Mouse (Mus musculus) embryonic stem cell, embryonic (primary cell): ENCODE data around the gene Ggt5.

Source experiments
- CTCF ChIA-PET, 4 experiments: fragments of 300-600 bp in 2 of 4; fragments of 350-600 bp in 2 of 4; sonication (Branson Sonifier 250); formaldehyde crosslinking; loops; one replicate each; lab custom pipeline; 2022; ENCODE audit warnings: inconsistent platforms in 2 of 4; lab: Charles Lee
- POLR2A ChIA-PET, 4 experiments: fragments of 300-600 bp in 2 of 4; fragments of 350-600 bp in 2 of 4; sonication (Branson Sonifier 250); formaldehyde crosslinking; loops; one replicate each; lab custom pipeline; 2022; ENCODE audit warnings: antibody characterized with exemption in 4 of 4, inconsistent platforms in 1 of 4; lab: Charles Lee

Gene Ggt5

DNA sequence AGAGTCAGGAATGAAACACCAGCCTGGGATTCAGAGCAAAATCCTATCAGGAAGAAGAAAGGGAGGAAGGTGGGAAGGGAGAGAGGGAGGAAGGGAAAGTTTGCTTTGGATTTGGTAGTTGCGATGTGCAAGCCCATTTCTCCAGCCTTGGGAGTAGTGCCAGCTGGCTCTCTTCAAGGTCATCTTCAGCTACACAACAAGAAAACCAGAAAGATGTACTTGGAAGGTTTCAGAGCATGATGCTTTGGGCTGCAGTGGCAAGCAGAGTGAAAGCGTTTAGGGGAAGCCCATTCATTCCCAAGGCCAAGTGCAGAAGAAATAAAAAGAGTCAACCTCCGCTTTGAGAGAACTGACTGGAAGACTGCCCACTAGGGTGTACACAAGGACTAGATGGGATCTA lies 38.4 kb downstream of the Ggt5 start:
- ChIA-PET POLR2A (interaction anchor here in 1 of 4 experiments (1.0 kb wide), 1 partner anchor 8 kb away, joined by 3 read pairs; no protein-coding TSS in a partner anchor), CTCF (interaction anchor here in 2 of 4 experiments (0.7 to 1.1 kb wide), 3 partner anchors 8 to 22 kb away, joined by 3 to 5 read pairs (median 3); no protein-coding TSS in a partner anchor)

DNA sequence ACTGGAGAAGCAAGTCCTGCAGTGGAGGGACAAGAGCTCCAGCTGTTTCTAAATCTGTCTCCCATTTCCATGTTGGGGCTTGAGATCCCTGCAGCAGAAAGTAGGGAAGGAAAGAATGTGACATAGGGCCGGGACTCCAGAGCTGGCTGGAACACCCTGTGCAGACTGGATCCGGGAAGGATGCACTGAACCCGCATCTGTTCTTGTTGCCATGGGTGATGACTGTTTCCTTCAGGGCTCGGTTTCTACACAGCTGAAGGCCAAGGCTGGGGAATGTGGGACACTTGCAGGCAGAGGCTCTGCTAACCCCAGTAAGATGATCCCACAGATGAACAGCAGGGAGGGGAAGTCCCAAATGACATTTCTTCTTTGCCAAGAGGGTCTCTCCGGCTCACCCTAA lies 43.5 kb downstream of the Ggt5 start:
- ChIA-PET CTCF (interaction anchor here (0.5 to 2.3 kb wide), 9 partner anchors 9 to 197 kb away, joined by 3 to 8 read pairs (median 4); partner anchors contain the start of gene Ddt (in 1 of the 4)), POLR2A (interaction anchor here in 3 of 4 experiments (0.6 to 2.7 kb wide), 8 partner anchors 10 to 1977 kb away, joined by 3 to 18 read pairs (median 5); no protein-coding TSS in a partner anchor)

DNA sequence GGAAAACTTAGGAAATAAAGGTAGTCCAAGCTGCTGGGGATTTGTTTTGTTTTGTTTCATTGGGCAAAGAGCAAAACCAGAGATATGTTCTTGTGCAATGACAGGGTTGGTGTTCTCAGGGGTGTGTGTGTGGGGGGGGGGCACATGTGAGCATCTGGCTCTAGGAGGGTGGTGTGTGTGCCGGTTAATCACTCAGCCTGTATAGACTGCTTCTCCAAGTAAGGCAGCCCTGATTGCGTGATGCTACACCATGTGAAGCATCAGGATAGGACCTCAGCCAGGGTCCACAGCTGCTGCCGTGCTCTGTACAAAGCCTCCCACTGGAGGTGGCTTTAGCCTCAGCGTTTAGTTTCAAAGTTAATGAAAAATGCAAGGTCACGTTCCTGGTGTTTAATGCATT lies 43.9 kb downstream of the Ggt5 start:
- CTCF ChIA-PET: interaction anchor here in 3 of 4 experiments (0.5 to 2.3 kb wide), 7 partner anchors 10 to 197 kb away, joined by 3 to 8 read pairs (median 4); partner anchors contain the start of gene Ddt (in 1 of the 3)
- POLR2A ChIA-PET: interaction anchor here in 3 of 4 experiments (0.5 to 2.7 kb wide), 13 partner anchors 10 to 1977 kb away, joined by 3 to 18 read pairs (median 4); no protein-coding TSS in a partner anchor

DNA sequence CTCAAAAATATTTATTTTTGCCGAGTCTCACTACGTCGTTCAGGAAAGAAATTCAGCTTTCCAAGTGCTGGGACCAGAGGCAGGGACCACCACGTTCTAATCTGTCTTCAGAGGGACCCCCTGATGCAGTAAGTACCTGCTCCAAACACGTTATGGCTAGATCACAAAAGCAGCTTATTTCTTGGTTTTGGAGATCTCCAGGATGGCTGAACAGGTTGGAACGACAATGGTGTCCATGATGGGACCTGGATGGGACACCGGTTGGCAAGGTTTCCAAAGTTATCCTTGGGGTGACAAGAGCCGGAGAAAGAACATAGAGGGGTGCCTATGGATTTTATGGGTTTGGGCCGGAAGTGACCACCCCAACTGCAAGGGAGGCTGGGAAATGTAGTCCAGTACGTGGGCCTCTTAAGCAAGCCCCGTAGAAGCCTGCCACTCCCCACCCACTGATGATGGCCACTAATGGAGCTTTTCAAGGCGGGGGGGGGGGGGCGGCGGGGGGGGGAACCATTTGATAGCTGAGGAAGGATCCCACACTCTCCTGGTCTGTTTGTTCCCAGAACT lies 44.5 kb downstream of the Ggt5 start:
- CTCF ChIA-PET: interaction anchor here in 1 of 4 experiments (2.3 kb wide), 1 partner anchor 13 kb away, joined by 8 read pairs; no protein-coding TSS in a partner anchor
- POLR2A ChIA-PET: interaction anchor here in 3 of 4 experiments (0.5 to 3.5 kb wide), 14 partner anchors 9 to 1976 kb away, joined by 3 to 20 read pairs (median 4); no protein-coding TSS in a partner anchor

DNA sequence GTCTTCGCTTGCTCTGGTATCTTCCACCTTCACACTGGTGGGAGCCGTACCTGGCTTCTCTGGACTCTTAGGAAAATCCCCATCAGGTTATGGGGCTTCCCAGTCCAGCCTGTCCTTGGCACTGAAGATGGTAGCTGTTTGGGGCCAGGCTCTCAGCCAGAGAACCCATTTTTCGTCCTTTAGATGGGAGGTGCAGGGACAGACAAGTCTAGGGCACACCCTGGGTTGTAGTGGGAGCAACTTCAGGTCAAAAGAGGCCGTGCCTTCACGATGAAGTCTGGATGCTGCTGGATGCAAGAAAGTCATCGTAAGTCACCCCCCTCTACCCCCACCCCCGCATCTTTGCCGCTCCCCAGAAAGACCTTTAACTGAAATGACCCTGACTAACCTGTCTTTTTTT lies 45.5 kb downstream of the Ggt5 start:
- POLR2A ChIA-PET: interaction anchor here in 3 of 4 experiments (0.6 to 7.0 kb wide), 33 partner anchors 9 to 930 kb away, joined by 3 to 156 read pairs (median 6); partner anchors contain the start of genes Cabin1 (in 1 of the 3), Chchd10 (in 1 of the 3), Ddt (in 1 of the 3) and Lrrc75b (in 1 of the 3)
- CTCF ChIA-PET: interaction anchor here (0.6 to 3.3 kb wide), 28 partner anchors 9 to 1278 kb away, joined by 3 to 27 read pairs (median 6); partner anchors contain the start of genes Susd2 (in 2 of the 4), Cabin1 (in 1 of the 4) and Ggt5 (in 1 of the 4)

DNA sequence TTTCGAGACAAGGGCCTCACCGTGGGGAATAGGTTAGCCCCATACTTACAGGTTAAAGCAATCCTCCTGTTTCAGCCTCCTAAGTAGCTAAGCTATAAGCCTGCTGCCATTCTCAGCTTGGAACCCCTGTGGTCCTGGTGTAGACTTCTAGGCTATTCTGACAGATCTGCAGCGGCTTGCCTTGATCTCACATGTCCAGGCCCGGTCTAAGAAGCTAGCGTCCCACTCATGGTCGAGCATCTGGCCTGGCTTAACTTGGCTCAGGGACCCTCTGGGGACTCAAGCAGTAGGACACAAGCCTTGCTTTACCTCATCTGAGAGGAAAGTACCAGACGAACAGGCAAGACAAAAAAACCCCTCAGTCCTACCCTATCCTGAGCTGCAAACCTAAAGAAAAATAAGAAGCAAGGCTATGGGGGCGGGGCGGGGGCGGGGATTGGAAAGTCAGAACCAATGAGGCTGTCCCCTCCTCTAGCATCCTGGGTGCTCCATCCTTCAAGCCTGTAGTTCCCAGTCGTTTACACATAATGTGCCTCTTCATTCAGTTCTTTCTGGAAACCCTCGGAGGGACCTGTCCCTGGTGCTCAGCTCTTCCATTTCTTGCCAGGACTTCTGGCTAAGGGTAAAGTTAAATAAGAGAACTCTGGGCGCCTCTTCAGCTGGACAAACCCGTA lies 46.0 kb downstream of the Ggt5 start:
- POLR2A ChIA-PET: interaction anchor here (0.6 to 7.0 kb wide), 63 partner anchors 8 to 929 kb away, joined by 3 to 156 read pairs (median 5); partner anchors contain the start of genes Cabin1 (in 2 of the 4), Ddt (in 2 of the 4), Gstt2 (in 2 of the 4) and Susd2 (in 2 of the 4)
- CTCF ChIA-PET: interaction anchor here (0.6 to 3.3 kb wide), 67 partner anchors 9 to 1278 kb away, joined by 3 to 27 read pairs (median 5); partner anchors contain the start of genes Susd2 (in 3 of the 4), Cabin1 (in 2 of the 4), Ggt5 (in 2 of the 4) and Gstt2 (in 2 of the 4)

DNA sequence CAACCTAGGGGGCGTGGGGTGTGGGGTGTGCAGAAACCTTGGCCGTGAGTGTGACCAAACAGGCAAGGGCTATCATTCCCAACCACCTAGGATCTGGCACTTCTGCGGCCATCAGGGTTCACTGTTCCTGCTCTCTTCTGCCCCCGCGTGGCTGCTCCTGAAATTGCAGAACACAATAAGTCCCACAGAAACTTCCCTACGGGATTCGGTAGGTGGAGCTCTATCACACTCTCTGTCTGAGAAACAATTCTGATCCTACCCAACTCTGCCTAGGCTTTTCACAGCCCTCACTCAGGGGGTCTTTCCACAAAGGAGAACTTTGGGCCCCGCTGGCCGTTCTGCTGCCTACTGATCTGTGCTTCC lies 46.5 kb downstream of the Ggt5 start:
- ChIA-PET CTCF (interaction anchor here (0.5 to 3.3 kb wide), 86 partner anchors 8 to 602 kb away, joined by 3 to 27 read pairs (median 4); partner anchors contain the start of genes Susd2 (in 3 of the 4), Cabin1 (in 2 of the 4), Ggt5 (in 2 of the 4) and Gstt2 (in 2 of the 4)), POLR2A (interaction anchor here (0.6 to 7.0 kb wide), 71 partner anchors 8 to 988 kb away, joined by 3 to 156 read pairs (median 4); partner anchors contain the start of genes Cabin1 (in 2 of the 4), Ddt (in 2 of the 4), Gstt2 (in 2 of the 4) and Susd2 (in 2 of the 4))

DNA sequence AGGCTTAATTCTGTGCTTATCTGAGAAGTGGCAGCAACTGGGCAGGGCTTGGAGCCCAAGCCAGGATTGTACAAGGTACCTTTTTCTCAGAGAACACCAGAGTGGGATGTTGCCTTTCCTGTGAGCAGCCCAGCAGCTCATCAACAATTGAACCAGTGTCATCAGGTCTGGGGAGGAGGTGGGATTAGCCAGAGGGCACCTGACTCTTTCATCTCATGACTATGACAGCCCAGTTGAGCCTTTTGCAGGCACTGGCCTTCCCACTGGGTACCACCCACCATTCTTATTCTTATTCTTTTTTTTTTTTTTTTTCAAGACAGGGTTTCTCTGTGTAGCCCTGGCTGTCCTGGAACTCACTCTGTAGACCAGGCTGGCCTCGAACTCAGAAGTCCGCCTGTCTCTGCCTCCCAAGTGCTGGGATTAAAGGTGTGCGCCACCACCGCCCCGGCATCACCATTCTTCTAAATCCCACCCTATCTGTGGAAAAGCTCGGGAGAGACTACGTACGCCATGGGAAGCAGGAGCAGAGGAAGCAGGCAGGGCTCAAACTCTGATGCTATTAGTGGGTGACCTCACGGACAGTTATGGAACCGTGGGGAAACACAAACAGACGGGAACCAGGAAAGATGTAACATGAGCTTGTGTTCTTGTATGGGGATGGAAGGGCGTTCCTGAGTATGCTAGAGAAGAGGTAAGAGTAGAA lies 47.1 kb downstream of the Ggt5 start:
- ChIA-PET POLR2A (interaction anchor here (0.5 to 7.0 kb wide), 76 partner anchors 8 to 987 kb away, joined by 3 to 156 read pairs (median 4); partner anchors contain the start of genes Cabin1 (in 3 of the 4), Ddt (in 2 of the 4), Gstt2 (in 2 of the 4) and Susd2 (in 2 of the 4)), CTCF (interaction anchor here (0.5 to 3.3 kb wide), 81 partner anchors 8 to 601 kb away, joined by 3 to 27 read pairs (median 4); partner anchors contain the start of genes Susd2 (in 3 of the 4), Ggt5 (in 2 of the 4), Gstt2 (in 2 of the 4) and Cabin1 (in 1 of the 4))

DNA sequence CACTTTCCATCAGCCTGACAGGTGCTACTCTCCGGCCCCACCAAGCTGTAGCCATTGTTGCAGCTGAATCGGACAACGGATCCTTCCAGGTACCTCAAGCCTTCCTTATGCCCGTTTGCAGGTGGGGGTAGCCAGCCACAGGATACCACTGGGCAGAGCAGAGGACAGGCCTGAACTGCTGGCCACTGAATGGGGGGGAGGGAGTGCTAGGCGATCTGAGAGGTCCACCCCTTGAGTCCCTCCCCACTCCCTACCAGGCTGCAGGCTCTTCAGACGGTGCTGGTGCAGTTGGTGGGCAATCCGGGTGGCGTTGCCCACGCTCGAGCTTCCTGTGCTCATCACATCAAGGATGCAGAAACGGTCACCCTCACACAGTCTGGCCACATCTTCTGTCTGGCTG lies 48.6 kb downstream of the Ggt5 start:
- ChIA-PET POLR2A (interaction anchor here in 2 of 4 experiments (0.8 to 7.0 kb wide), 9 partner anchors 11 to 284 kb away, joined by 3 to 156 read pairs (median 10); partner anchors contain the start of gene Gstt2 (in 1 of the 2)), CTCF (interaction anchor here in 3 of 4 experiments (0.6 to 3.3 kb wide), 5 partner anchors 28 to 215 kb away, joined by 3 to 22 read pairs (median 3); partner anchors contain the start of gene Cabin1 (in 1 of the 3))

DNA sequence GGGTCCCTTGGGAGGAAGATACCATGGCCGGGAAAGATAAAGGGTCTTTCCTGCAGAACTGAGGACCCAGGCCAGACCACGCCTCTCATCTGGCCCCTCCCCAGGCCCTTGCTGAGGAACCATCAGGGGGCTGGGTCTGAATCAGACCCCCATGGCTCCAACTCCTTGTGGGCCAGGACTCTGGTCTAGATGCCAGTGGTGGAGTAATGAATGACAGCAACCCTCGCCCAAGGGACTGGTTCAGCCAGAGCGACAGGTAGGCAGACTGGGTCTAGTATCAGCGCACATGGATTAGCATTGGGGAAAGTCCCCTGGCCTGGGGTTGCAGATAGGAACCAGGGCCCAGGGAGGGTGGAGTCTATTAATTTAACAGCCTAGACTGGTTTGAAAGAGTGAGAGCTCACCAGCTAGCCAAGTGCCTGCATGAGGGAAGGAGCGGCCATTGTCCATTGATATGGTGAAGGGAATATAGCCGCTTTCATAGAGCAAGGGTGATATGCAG lies 52.6 kb downstream of the Ggt5 start:
- ChIA-PET CTCF (interaction anchor here in 1 of 4 experiments (0.6 kb wide), 1 partner anchor 212 kb away, joined by 6 read pairs; no protein-coding TSS in a partner anchor), POLR2A (interaction anchor here in 3 of 4 experiments (0.6 to 4.7 kb wide), 7 partner anchors 8 to 290 kb away, joined by 3 to 37 read pairs (median 7); no protein-coding TSS in a partner anchor)

DNA sequence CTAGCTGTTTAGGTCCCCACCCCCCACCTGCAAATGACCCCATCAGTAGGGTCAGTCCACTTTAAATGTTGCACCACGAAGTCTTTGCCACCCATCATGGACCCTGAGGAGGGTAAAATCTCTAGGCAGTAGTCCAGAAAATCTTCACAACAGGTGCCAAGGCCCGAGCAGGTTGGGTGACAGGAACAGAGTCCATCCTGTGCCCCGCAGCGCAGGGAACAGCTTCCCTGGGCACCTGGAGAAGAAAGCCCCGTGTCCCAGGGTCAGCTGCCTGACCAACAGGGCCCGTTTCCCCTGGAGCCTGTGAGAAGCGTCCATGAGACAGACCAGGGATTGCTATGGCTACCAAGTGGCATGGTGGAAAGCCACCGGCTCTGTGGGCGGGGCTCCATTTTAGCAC lies 53.3 kb downstream of the Ggt5 start:
- POLR2A ChIA-PET: interaction anchor here in 3 of 4 experiments (0.6 to 4.7 kb wide), 19 partner anchors 8 to 289 kb away, joined by 3 to 37 read pairs (median 4); partner anchors contain the start of gene Mif (in 1 of the 3)
- CTCF ChIA-PET: interaction anchor here in 2 of 4 experiments (0.6 to 1.4 kb wide), 2 partner anchors 66 to 211 kb away, joined by 3 to 6 read pairs; no protein-coding TSS in a partner anchor

DNA sequence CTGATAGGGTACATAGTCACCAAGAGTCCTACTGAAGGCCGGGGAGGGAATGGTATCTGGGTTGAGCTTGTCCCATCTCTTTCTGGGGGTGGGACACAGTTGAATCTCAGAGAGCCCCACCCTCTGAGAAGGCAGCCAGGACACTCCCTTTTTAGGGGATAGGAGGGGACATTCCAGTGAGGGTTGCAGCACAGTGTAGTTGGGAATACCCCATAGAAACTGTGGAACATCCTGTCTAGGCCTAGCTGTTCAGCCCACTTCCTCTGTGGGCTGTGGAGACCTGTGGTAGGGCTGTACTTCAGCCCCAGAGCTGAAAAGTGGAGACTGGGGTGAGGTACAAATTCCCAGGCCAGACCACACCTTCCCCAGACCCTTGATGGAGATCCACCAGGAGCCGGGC lies 53.8 kb downstream of the Ggt5 start:
- POLR2A ChIA-PET: interaction anchor here in 3 of 4 experiments (0.5 to 4.7 kb wide), 26 partner anchors 7 to 295 kb away, joined by 3 to 37 read pairs (median 4); partner anchors contain the start of genes Ddt (in 1 of the 3), Gstt2 (in 1 of the 3) and Mif (in 1 of the 3)
- CTCF ChIA-PET: interaction anchor here (0.5 to 1.9 kb wide), 7 partner anchors 7 to 239 kb away, joined by 3 to 6 read pairs (median 4); no protein-coding TSS in a partner anchor

DNA sequence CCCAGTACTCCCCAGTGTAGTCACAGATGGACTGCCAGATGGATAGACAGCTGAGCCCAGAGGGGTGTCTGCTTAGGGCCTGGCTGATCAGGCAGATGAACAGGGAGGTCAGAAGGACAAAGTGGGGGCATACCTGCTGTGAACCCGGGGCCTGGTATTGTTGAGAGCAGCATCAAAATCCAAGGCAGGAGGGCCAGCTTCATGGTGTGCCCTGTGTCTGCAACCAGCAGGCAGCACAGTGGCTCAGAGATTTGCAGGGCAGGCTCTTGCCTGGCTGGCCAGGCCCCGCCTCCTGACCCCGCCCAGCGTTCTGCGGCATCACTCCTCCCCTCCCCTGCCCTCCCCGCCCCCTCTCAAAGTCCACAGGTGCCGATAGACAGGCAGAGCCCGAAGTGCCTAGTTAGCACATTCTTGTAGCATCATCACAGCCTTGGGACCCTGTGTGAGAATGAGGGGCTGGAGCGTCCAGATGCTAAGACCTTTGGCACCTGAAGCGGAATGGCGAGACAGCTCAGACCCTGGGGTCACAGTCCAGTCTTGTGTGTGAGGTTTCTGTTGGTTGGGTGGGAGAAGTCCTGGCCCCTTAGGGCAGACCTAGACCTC lies 54.7 kb downstream of the Ggt5 start, which contains the start of gene Susd2:
Gene Susd2 (minus strand): TSS at position 268 of the 603 bp plus-strand sequence.
- ChIA-PET CTCF (interaction anchor here (0.5 to 1.9 kb wide), 13 partner anchors 8 to 365 kb away, joined by 3 to 6 read pairs (median 3); partner anchors contain the start of gene Gstt2 (in 1 of the 4)), POLR2A (interaction anchor here (0.6 to 3.1 kb wide), 36 partner anchors 8 to 1505 kb away, joined by 3 to 15 read pairs (median 4); partner anchors contain the start of genes Ddt (in 2 of the 4), Gstt2 (in 2 of the 4) and Mif (in 1 of the 4))

DNA sequence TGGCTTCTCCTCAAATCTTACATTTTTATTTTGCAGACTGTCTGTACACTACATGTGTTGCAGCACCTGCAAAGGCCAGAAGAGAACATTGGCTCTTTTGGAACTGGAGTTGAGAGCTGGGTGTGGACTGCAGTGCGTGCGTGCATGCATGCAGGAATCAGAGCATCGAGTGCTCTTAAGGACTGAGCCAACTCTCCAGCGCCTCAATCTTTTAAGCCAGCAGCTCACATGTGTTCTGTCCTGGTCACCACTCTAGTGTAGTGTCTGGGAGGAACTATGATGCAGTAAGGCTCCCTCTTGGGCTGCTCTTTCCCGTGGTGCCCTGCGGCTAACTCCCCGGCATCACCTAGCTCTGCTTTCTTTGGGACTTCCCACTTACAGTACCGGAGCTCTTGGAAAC lies 56.5 kb downstream of the Ggt5 start:
- ChIA-PET POLR2A (interaction anchor here in 3 of 4 experiments (0.6 to 7.5 kb wide), 7 partner anchors 8 to 1388 kb away, joined by 3 to 156 read pairs (median 3); partner anchors contain the start of genes Ddt (in 1 of the 3) and Gstt2 (in 1 of the 3)), CTCF (interaction anchor here in 2 of 4 experiments (0.5 to 1.2 kb wide), 2 partner anchors 9 to 237 kb away, joined by 6 to 7 read pairs; no protein-coding TSS in a partner anchor)

DNA sequence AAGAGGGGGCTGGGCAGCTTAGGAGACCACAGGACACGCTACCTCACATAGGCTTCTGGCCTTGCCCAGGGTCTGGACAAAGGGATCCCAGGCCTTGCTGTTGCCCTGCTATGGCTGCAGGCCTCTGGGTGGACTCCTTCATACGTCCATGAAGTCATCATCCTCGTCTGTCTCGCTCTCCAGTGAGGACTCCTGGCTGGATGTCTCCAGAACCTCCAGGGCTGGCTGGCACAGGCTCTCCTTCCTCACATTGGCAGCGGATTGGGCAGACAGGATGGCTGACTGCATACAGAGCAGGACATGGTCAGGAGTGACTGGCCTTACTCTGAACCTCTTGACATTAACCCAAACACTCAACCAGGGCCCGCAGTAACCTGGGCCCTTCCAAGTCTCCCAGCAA lies 57.3 kb downstream of the Ggt5 start:
- CTCF ChIA-PET: interaction anchor here in 1 of 4 experiments (1.2 kb wide), 1 partner anchor 10 kb away, joined by 6 read pairs; no protein-coding TSS in a partner anchor
- POLR2A ChIA-PET: interaction anchor here in 3 of 4 experiments (0.6 to 7.5 kb wide), 8 partner anchors 8 to 1387 kb away, joined by 3 to 156 read pairs (median 4); partner anchors contain the start of genes Ddt (in 1 of the 3) and Gstt2 (in 1 of the 3)
